Mouse (Mus musculus): ENCODE data around the gene Rhoc.

DNA sequence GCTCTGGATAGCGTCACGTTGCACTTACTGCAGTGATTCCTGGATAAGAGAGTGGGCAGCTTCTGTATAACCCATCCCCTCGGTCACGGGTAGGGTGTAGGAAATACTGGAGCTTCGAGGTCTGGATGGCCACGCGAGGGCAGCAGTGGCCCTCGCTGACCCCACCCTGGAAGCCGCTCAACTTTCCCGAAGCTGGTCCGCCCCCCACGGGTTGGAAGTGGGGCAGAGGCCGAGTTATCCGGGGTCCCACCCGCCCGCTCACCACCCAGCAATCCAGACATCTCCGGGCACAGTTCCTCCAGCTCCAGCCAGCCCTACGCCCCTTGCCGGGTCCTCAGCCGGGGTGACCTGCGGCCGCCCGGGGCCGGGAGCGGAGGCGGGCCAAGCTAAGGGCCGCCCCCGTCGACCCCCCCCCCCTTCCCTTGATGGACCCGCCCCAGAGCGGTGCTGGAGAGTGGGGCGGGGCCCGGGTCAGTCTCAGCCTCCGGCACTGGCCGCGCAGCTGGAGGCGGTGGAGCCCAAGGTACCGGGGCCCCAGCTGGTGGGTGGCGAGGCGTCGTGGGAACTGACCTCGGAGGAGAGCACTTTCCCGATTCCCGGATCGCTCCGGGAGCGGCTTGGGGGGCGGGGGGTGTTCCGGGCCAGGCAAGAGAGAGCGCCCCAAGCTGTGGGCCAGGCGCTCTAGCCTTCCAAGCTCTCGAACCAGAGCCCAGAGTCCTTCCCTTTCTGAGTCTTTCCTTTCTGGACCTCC lies 561 bp downstream of the Rhoc start:
- no peak for TF ChIP-seq E2F4 (IDR thresholded peaks at IDR 0.05; ENCODE audit: insufficient replicate concordance, low read depth, low read length)
- peak in 1 of 2 experiments; percentile 74; a peak in 2 of 4 replicates for TF ChIP-seq CTCF (conservative IDR thresholded peaks at IDR 0.05 in 1 of 2, IDR thresholded peaks at IDR 0.05 in 1 of 2; ENCODE audit: low read depth in 2 of 2, low read length in 2 of 2)
- no peak for TF ChIP-seq ETS1 (conservative IDR thresholded peaks at IDR 0.05; ENCODE audit: low read depth, low read length)
- TF ChIP-seq MYC (IDR thresholded peaks at IDR 0.05; ENCODE audit: low read depth, low read length), result no peak
- no peak for TF ChIP-seq JUND (conservative IDR thresholded peaks at IDR 0.05; ENCODE audit: low read depth, low read length)
- TF ChIP-seq POLR2A (IDR thresholded peaks at IDR 0.05; ENCODE audit: low read depth, low read length), result peak; percentile 37; the same call in 1 of the 2 replicates
- no peak for TF ChIP-seq EP300 (IDR thresholded peaks at IDR 0.05; ENCODE audit: low read length)
- peak; percentile 46; the same call in 1 of the 2 replicates for TF ChIP-seq MAZ (IDR thresholded peaks at IDR 0.05; ENCODE audit: low read depth, low read length)
- no peak for TF ChIP-seq USF2 (conservative IDR thresholded peaks at IDR 0.05; ENCODE audit: low read depth, low read length)

Data from CH12.LX (cell line).